Mouse (Mus musculus) megakaryocyte progenitor cell, adult 5-6 weeks (primary cell): ENCODE data around the gene Tacc2. TPM values are rescaled to one million over a fixed set of nuclear protein-coding genes. Genes with fewer than 3 reads are reported as not detected.

Source experiments
- ATAC-seq: replicated peaks from 2 replicates; pipeline ENCODE4 v1.8.0; 2016; ENCODE audit warnings: mild to moderate bottlenecking, moderate TSS enrichment, inconsistent platforms; ENCODE audit not compliant: poor library complexity
- total RNA-seq, 2 experiments: library from RNA; stranded (forward) in 1 of 2; stranded (reverse) in 1 of 2; fragments of 157-497, 149-512 nt in 1 of 2; fragments of 200-1000 nt in 1 of 2; gene quantifications; 2 replicates each; pipeline versions ENCODE4 v1.2.3 to v1.2.4; 2015 to 2017

Tacc2 gene
- total RNA-seq, 2 experiments from 2014 or later = 2.2 to 10.5 TPM

DNA sequence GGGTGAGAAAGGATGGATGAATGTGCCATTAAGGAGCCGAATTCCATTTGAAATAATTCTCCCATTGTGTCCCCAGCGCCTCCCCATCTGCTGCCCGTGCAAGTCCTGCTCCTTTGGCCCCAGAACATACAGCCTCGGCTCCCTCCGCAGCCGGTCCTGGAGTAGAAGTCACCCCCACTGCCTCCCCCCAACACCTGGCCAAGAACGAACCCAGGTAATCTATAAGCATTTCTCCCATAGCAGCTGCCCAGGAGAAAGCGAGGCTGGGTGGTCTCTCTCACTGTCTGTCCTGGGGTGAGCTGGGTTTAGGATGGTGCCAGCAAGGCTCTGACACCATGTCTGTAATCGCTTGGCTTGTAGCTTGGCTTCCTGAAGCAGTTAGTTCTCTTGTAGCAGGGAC is 97.3 kb downstream of the Tacc2 start:
- ATAC-seq = no peak

DNA sequence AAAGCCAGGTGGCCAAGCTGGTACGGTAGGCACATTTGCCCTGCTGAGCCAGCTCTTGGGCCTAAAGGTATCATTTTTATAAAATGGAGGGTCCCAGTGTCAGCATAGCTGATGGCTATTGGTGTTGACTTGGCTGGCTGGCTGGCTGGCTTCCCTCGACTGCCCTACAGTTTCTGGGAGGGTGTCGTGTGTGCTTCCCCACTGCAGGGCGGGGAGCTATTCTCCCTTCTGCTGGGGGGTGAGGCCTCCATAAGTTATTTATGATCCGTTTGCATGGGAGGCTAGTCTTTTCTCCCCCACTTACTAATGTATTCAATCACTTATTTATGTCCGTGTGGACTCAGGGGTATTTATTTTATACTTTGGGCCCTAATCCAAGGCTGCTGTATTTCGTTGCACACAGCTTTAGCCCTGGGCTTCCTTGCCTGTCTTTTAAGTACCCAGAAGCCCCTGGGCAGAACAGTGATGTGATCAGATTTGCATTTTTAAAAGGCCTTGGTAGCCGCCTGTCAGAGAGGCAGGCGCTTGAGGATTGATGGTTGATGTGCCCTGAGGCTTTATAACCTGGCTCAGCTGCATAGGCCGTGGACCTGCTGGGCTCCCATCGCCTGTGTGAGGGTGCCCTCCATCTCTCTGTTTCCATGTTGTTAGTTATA is 99.8 kb downstream of the Tacc2 start:
- no peak for ATAC-seq

DNA sequence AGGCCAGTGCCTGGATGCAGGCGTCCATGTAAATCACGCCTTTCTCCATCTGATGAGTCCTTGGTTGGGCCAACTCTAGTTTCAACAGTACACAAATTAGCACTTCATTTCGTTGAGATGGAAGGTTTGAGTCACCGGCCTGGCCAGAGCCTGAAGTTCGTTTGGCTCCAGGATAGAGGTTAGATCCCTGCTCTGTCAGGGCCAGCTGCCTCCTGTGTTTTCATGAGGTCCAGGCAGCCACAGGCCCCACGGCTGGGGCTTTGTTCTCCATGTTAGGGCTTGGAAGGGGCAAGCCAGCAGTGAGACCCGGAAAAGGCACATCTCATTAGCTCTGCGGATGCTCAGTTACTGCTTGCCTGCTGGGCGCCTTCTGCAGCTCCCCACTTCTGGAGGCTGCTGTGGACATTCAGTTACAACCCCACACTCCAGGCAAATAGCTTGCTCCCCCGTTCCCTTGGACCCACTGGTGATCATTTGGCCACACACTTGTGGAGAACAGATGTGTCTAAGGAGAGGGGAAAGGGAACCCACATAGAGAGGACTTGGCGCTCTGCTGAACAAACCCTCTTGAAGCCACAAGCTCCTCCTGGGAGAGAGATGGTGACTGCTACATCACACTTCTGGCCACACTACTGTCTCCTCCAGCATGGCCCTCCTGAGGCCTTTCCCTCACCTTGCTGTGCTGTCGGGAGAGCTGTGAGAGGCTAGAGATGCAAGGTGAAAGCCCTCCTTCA is 100.5 kb downstream of the Tacc2 start:
- no peak for ATAC-seq

DNA sequence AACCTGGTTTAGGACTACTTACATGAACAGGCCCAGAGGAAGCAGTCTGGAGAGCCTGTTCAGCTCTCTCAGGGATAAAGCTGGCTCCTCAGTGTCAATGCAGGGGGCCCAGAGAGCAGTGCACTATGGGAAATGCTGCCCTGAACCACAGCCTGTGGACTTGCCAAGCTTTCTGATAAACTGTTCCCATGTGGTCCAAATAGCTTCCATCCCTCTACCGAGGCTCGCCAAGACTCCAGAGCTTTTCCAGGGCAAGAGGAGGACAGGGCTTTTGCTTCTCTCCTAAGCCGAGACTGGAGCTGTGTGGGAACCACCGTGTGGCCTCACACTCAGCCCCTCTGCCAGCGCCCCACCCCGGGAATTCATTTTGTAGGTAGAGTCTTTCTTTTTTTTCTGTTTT is 101.2 kb downstream of the Tacc2 start:
- no peak for ATAC-seq

DNA sequence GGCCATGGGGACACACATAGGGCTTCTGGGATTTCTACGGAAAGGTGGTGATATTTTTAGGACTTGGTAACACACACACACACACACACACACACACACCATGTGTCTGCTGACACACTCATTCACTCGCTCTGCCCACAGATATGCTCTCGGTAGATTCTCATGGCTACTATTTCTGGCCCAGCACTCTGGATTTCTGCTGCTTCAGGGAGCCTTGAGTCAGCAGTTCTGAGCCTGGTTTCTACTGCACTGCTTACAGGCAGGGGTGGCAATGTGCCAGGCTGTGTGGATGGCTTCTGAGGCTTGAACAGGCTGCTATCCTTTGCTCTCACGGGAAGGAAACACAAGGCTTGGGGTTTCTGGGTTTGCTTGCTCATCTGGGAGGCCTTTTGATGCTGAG is 104.6 kb downstream of the Tacc2 start:
- ATAC-seq = peak; percentile 55

DNA sequence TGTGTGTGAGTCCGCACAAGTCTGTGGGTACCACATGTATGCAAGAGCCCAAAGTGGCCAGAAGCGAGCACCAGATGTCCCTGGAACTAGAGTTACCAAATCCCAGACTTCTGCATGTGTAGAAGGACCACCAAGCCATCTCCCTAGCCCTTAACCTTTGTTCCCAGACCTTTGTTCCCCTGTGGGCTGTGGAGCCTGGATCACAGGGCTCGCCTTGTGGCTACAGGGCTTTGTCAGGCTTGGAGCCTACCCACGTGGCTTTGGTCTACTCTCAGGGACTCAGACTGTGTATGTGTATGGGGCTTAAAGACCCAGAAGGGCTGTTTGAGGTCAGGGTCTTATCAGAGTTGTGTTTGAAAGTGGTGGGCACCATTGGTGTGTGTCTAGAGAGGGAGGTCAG is 111.4 kb downstream of the Tacc2 start:
- no peak for ATAC-seq

DNA sequence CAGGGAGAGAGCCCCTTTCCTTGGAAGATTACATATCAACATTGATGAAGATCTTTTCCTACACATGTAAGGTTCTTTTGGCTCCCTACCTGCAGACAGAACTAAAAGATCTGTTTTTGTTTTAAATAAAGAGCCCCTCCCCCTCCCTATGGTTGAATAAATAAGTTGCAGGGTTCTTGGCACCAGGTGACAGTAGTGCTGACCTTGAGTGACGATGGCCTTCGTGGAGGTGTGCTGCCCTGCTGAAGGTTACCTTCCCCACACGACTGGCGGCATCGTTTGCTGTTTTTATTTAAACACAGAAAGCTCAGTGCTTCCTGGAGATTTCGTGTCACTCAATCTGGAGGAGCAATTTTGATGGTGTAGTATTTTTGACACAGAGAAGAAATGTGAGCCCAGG is 113.6 kb downstream of the Tacc2 start:
- ATAC-seq = no peak

DNA sequence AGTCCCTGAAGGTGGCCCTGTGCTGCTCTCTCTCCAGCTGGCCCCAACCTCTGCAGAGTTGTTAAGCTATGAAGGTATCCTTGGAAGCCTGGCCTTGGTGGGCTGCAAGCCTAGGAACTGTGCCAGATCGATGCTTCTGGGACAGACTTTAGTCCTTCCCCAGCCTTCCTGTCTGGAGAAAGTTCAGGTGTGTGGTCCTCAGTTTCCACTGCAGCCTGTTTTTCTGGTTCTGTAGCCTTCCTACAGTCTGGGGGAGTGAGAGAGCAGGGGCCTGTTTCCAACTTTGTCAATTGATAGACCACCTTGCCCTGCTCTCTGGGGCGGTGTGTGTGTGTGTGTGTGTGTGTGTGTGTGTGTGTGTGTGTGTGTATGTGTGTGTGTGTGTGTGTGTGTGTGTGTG is 114.7 kb downstream of the Tacc2 start:
- ATAC-seq = no peak

DNA sequence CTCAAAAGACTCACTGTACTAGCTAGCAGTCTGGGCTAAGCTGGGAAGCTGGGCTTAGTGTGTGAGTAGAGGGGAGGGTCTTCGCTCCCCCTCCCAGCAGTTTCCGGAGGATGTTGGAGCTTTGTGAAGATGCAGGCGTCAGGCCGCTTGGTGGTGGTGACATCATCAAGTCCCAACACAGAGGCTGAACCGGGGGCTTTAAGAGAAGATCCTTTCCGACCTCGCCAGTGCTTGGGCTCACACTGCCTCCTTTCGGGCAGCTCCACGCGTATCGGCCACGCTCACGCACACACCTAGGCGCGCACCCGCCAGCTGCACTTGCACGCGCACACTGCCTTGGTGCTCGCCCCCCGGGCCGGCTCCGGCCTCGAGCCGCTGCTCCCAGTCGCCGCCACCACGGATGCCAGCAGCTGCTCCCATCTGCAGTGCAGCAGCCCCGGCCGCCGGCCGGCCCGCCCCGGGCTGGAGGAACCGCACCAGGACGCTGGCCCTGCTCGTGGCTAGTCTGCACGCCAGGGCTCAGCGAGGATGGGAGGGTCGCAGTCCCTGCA is 115.2 kb downstream of the Tacc2 start:
- peak; percentile 63 for ATAC-seq

DNA sequence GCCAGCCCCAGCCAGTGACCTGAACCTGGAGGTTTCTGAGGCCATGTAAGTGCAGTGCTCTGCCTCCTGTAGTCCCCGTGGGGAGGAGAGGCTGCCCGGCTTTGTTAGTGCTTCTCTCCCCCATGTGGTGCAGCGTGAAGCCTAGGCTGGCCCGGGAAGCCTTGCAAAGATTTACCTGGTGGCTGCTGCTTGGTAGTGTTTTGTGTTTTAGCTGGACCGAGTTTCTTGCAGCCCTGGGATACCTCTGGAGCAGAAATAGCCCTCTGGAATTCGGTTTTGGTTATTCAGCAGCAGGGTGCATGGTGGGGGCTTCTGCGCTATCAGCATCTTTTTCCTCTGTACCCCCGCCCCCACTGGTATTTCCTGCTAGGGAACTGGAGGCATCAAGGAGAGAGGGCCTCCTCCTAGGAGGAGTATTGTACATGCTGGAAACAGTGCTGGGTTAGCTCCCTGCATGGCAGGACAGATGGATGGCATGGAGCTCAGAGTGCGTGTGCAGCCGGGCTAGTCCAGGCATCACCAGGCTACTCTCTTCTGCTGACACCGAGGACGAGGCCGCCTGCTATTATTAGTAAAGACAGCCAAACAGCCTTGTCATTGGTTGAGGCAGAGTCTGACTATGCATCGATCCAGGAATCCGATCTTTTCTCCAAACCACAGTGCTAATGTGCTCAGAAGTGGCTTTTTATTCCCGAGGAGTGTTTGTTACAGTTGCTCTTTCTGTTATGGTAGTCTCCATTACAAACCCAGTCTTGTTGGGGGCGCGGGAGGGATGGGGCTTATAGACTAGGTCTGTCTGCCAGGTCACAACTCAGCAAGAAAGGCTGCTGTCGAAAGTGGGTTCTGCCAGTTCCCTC is 115.9 kb downstream of the Tacc2 start:
- no peak for ATAC-seq

DNA sequence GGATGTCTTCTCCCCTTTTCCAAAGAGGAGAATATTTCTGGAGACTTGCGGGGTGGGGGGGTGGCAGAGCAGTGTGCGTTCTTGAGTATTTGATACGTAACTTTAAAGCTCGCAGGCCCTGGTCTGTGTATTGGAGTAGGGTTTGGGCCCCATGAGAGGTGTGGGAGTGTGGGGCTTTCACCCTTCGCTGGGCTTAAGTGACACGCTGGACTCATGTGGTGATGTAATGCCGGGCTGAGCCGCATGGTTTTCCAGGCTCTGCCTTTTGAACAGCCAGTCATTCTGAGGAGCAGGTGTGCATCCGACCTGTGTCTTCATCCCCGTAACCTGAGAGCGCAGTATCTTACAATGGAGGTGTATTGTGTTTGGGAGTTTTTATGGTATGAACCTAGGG is 116.6 kb downstream of the Tacc2 start:
- ATAC-seq = no peak

DNA sequence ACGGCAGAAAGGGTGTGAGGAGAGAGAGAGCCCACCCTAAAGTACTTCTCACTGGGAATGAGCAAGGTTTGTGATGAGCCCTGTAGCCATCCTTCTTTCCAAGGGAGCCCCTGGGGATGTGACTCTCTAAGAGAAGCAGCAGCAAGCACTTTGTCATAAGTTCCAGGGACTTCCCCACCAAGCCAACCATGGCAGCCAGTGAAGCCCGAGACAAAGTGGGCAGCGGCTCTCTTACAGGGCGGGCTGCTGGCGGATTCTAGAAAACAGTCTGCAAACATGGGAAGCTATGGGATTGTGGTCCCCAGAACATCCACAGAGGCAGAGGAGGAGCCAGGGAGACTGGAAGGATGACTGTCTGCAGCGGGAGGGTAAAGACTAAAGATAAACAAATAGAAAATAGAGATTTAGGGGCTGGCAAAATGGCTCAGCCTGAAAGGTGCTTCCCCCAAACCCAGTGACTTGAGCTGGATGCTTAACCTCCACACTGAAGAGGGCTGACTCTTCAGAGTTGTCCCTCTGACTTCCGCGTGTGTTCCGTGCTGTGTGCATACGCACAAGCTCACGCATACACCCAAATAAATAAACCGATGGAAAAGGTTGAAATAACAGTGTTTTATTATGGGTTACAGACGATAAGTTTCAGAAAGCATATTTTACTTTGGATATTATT is 118.6 kb downstream of the Tacc2 start:
- no peak for ATAC-seq

DNA sequence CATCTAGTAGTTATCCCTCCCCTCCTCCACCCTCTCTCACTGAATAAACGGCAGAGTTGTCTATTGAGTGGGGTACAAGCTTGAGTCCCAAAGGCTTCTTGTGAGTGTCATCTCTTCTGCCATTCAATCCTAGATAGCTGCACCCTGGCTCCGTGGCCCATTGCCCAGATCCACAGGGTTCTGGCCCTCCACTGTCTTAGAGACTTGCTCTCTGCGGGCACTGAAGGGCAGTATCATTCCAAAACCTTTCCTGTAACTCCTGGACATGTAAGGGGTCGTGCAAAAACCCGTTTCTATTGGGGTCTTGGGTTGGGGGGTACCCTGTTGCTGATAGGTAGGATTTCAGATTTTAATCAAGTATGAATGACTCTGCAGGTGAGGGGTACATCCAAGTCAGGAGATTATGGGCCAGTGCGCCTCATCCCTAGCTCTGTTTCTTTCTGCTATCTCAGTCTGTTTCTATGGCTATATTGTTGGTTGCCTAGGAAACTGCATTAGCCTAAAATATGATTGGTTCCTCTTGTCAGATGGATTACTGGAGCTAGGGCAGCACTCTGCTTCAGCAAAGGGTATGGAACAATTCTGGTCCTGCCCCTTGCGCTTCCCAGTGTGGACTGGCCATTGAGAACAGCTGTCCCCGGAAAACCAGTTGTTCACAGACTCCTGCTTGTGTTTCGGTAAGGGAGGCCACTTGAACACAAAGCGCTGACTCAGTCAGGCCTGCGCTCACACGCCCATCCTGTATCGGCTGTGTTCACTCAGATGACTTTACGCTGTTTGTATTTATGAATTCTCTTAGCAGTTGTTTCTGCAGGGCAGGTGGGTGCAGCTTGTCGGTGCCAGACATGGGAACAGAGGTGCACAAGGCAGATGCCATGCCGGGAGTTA is 119.4 kb downstream of the Tacc2 start:
- ATAC-seq = no peak

DNA sequence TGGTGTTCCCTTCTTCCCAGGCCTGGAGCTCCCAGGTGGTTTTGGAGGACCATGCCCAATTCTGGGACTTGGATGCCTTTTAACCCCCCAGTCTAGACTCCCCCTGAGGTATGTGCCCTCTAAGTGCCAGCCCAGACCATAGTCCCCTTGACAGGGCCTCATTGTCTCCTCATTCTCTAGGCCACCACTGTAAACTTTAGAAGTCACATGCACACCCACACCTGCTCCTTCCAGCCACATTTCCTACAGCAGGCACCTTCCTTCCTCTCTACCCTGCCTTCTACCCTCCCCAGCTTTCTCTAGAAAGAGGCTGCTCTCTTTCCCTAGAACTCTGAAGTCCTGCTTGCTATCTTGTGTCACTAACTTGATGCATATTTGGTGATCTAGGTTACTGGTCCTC is 121.2 kb downstream of the Tacc2 start:
- no peak for ATAC-seq

DNA sequence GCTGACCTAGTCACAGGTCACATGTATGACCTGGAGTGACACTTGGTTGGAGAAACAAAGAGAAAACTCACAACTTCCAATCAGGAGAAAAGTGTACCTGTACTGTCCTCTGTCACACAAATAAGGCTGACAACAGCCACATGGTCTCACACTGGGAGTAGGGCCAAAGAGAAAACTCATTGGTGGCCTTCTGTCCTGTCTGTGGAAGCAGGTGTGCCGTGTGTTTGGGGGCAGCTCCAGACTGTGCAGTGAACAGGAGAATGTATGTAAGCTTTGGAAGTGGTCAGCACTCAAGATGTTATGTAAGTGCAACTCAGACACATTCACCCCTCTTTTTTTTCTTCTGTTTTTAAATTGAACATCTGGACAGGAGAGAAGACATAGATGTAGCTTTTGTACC is 124.1 kb downstream of the Tacc2 start:
- ATAC-seq = no peak

DNA sequence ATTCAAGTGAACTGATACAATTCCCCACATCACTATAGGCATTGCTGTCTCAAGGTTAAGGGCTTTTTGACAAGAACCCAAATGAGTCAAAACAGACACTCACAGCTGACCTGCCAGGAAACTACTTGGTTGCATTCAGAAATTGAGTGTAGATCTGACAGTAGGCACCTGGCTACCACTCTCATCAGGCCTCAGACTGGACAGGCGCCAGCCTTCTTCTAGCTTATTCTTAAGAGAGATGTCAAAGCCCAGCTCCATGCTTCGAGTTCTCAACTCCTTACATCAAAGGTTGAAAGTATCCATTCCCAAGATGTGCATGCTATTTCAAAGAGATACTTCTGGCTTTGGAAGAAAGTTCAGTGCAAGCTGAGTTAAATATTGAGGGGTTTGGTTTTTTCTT is 128.0 kb downstream of the Tacc2 start:
- ATAC-seq = no peak

DNA sequence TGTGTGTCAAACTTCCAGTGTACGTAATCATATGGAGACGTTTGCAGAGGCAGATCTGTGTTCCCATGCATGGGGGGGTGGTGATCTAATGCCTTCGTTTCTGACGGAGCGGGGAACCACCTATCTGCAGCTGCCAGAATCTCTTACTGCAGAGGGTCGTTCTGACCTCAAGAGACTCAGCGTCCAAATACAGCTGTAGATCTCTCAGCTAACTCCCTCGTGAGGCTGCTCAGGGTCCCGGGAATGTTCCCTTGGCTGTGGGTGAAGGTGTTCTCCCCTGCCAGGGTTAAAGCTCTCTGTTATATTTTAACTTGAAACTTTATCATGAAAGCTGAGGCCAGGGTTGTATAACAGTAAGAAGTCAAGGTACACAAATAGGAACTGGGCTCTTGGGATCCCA is 131.7 kb downstream of the Tacc2 start:
- ATAC-seq = no peak

DNA sequence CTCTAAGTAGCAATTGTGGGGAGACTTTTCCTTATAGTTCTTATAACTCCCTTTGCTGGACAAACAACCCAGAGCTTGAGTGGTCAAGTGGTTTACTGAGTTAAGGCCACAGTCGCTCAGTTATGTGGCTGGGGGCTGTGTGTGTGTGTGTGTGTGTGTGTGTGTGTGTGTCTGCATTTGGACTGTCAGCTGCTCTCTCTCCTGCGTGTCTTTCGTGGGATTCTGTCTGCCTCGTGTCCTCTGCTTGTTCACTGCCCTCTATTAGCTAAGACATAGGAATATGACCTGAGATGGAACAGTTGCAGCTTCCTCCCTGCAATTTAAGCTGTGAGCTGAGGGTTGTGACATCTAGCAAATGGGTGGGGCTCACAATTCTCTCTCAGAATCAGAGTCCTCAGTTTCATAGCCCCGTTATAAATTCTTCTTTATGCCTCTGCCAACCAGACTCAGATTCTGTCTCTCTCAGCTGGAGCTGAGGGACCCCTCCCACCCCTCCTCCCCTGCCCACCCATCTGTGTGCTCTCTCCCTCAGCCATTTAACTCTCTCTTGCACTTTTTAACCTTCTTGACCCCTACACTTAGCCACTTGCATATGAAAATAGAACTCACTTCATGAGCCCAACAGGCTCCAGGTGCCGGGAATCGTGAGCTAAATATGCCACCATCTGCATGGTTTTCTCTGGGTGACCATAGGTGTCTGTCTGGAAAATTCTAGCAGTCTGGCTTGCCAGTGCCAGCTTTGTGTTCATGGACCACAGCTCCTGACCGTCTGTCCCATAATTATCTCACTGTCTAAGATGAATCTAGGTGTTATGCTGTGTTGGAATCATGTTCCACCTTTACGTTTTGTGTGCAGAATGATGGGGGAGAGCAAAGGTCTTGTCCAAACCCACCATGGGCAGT is 132.4 kb downstream of the Tacc2 start:
- no peak for ATAC-seq

DNA sequence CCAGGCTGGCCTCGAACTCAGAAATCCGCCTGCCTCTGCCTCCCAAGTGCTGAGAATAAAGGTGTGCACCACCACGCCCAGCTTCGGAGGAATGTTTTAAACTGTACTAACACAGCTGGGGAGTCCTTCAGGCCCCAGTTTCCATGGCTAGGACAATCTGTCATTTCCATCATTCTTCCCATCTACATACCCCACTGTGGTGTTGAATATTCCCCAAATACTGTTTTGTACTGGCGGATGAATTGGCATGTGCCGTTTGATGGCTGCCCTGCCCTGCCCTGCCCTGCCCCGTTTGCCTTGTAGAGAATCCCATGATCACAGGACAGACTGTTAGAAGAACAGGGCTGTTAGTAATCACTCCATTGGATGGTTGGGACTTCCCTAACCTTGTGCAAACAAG is 134.6 kb downstream of the Tacc2 start:
- no peak for ATAC-seq
